Mouse (Mus musculus): ENCODE measurements around the gene Ipo7.
"Not testable (repeated sequence)": the region's sequence is repeated elsewhere in the genome, so short reads cannot be mapped to it uniquely, and the experiment has no call there.

Gene Ipo7

GRCm38 (mm10) chr7:110018117-110018630, at the start of gene Ipo7:
Gene Ipo7 (plus strand): TSS chr7:110018274.
- peak; percentile 80 for DNase-seq (ENCODE audit: low spot score)

- no peak for DNase-seq (ENCODE audit: low spot score)
These were observed 49.1 kb upstream of the Ipo7 start for GRCm38 (mm10) chr7:109968924-109969450.

- DNase-seq (ENCODE audit: low spot score), result no peak
These were observed 48.5 kb upstream of the Ipo7 start for GRCm38 (mm10) chr7:109969542-109969941.

GRCm38 (mm10) chr7:109975966-109976715, 41.9 kb upstream of the Ipo7 start:
- DNase-seq (ENCODE audit: low spot score), result no peak

- DNase-seq (ENCODE audit: low spot score), result not testable (repeated sequence)
These were observed 40.9 kb upstream of the Ipo7 start for GRCm38 (mm10) chr7:109977131-109977530.

GRCm38 (mm10) chr7:109984608-109985007, 33.5 kb upstream of the Ipo7 start:
- not testable (repeated sequence) for DNase-seq (ENCODE audit: low spot score)

- peak; percentile 8 for DNase-seq (ENCODE audit: low spot score)
These were observed 32.4 kb upstream of the Ipo7 start for GRCm38 (mm10) chr7:109985661-109986132.

- peak; percentile 96 for DNase-seq (ENCODE audit: low spot score)
These were observed 31.9 kb upstream of the Ipo7 start for GRCm38 (mm10) chr7:109986133-109986669.

GRCm38 (mm10) chr7:109986775-109987174, 31.3 kb upstream of the Ipo7 start, which contains the start of gene Tmem41b:
Gene Tmem41b (minus strand): TSS chr7:109986929.
- DNase-seq (ENCODE audit: low spot score), result not testable (repeated sequence)

GRCm38 (mm10) chr7:109991286-109991685, 26.8 kb upstream of the Ipo7 start:
- DNase-seq (ENCODE audit: low spot score), result no peak

GRCm38 (mm10) chr7:109993157-109993959, 24.7 kb upstream of the Ipo7 start:
- no peak for DNase-seq (ENCODE audit: low spot score)

GRCm38 (mm10) chr7:109998388-109998787, 19.7 kb upstream of the Ipo7 start:
- no peak for DNase-seq (ENCODE audit: low spot score)

- no peak for DNase-seq (ENCODE audit: low spot score)
These were observed 16.0 kb upstream of the Ipo7 start for GRCm38 (mm10) chr7:110002092-110002491.

- no peak for DNase-seq (ENCODE audit: low spot score)
These were observed 15.1 kb upstream of the Ipo7 start for GRCm38 (mm10) chr7:110002968-110003367.

- DNase-seq (ENCODE audit: low spot score), result no peak
These were observed 12.1 kb upstream of the Ipo7 start for GRCm38 (mm10) chr7:110005976-110006375.

- no peak for DNase-seq (ENCODE audit: low spot score)
These were observed 11.4 kb upstream of the Ipo7 start for GRCm38 (mm10) chr7:110006471-110007195.

GRCm38 (mm10) chr7:110008513-110008912, 9.6 kb upstream of the Ipo7 start:
- DNase-seq (ENCODE audit: low spot score), result no peak

GRCm38 (mm10) chr7:110009084-110009483, 9.0 kb upstream of the Ipo7 start:
- DNase-seq (ENCODE audit: low spot score), result no peak

- no peak for DNase-seq (ENCODE audit: low spot score)
These were observed 6.7 kb upstream of the Ipo7 start for GRCm38 (mm10) chr7:110011417-110011816.

GRCm38 (mm10) chr7:110014272-110014671, 3.8 kb upstream of the Ipo7 start:
- no peak for DNase-seq (ENCODE audit: low spot score)

Measured in ovary, postnatal 10 days (tissue).